Mouse (Mus musculus): ENCODE data around the gene Npcd. TPM values are rescaled to one million over a fixed set of nuclear protein-coding genes. Genes with fewer than 3 reads are reported as not detected.

The Npcd gene
- polyA plus RNA-seq, 1 experiment, result 1.2 TPM

GRCm38 (mm10) chr15:79752742-79753419 is 81.2 kb downstream of the Npcd start:
- Histone ChIP-seq H3K9ac (ENCODE audit: low read depth, poor library complexity, severe bottlenecking) (no peak overlapping the region), H3K27me3 (ENCODE audit: control insufficient read depth, insufficient read depth, low read length, poor library complexity, severe bottlenecking) (no peaks in the 10 kb centered on the region), H3K27ac (ENCODE audit: insufficient read depth, low read length) (no peak overlapping the region), H3K36me3 (ENCODE audit: control insufficient read depth, insufficient read depth, low read length, poor library complexity, severe bottlenecking) (no peaks in the 10 kb centered on the region), H3K9me3 (replicated peaks; ENCODE audit: control insufficient read depth, insufficient read depth, low read length, poor library complexity, severe bottlenecking) (no peaks in the 10 kb centered on the region), H3K4me1 (ENCODE audit: control insufficient read depth, insufficient read depth, low read length) (no peaks in the 10 kb centered on the region), H3K4me3 (ENCODE audit: low read depth, low read length) (no peak overlapping the region)
- TF ChIP-seq CTCF (IDR thresholded peaks at IDR 0.05; ENCODE audit: low read depth, low read length) (peak; percentile 95), EP300 (IDR thresholded peaks at IDR 0.05; ENCODE audit: insufficient read depth, low read depth, low read length) (no peak)

DNA sequence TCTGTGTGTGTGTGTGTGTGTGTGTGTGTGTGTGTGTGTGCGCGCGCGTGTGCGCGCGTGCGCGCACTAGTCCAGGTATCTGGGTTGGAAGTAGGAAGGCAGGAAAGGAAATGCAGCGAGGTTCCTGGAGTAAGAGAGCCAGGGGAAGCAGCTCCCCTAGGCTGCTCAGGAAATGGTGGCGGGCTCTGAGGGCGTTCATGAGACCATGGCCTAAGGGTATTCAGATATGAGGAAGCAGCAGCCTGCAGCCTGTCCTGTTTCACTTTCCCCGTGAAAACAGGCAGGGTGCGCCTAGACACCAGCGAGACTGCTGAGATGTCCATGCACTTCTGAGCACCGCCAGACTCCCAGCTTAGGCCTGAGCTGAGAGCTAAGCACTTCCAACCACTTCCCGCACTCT is 82.3 kb downstream of the Npcd start:
- Histone ChIP-seq H3K9ac (ENCODE audit: low read depth, poor library complexity, severe bottlenecking) (peak overlapping the region; percentile 47), H3K27me3 (ENCODE audit: control insufficient read depth, insufficient read depth, low read length, poor library complexity, severe bottlenecking) (no peaks in the 10 kb centered on the region), H3K4me3 (ENCODE audit: low read depth, low read length) (peak overlapping the region; percentile 40), H3K4me1 (ENCODE audit: control insufficient read depth, insufficient read depth, low read length) (no peaks in the 10 kb centered on the region), H3K9me3 (replicated peaks; ENCODE audit: control insufficient read depth, insufficient read depth, low read length, poor library complexity, severe bottlenecking) (no peaks in the 10 kb centered on the region), H3K36me3 (ENCODE audit: control insufficient read depth, insufficient read depth, low read length, poor library complexity, severe bottlenecking) (no peaks in the 10 kb centered on the region), H3K27ac (ENCODE audit: insufficient read depth, low read length) (no peak overlapping the region; the same call in 1 of the 2 replicates)
- TF ChIP-seq CTCF (IDR thresholded peaks at IDR 0.05; ENCODE audit: low read depth, low read length) (no peak), EP300 (IDR thresholded peaks at IDR 0.05; ENCODE audit: insufficient read depth, low read depth, low read length) (no peak), POLR2A (IDR thresholded peaks at IDR 0.05; ENCODE audit: insufficient read depth, low read length) (no peak)

DNA sequence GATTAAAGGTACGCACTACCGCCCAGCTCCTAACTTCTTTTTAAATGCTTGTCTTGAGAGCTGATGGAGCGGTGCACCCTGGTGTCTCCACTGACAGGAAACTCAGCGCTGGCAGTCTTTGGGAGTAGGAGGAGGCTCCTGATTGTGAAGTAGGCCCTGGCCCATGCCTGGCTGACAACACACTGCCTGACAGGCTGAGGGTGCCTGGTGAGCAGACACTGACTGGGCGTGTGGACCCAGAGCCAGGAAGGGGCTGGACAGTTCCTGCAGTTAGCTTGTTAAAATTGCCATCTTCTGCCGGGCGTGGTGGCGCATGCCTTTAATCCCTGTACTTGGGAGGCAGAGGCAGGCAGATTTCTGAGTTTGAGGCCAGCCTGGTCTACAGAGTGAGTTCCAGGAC is 83.8 kb downstream of the Npcd start:
- H3K27ac ChIP-seq (ENCODE audit: insufficient read depth, low read length), result no peak overlapping the region
- H3K27me3 ChIP-seq (ENCODE audit: control insufficient read depth, insufficient read depth, low read length, poor library complexity, severe bottlenecking), result no peaks in the 10 kb centered on the region
- no peak for TF ChIP-seq POLR2A (IDR thresholded peaks at IDR 0.05; ENCODE audit: insufficient read depth, low read length)
- TF ChIP-seq EP300 (IDR thresholded peaks at IDR 0.05; ENCODE audit: insufficient read depth, low read depth, low read length), result no peak
- no peak for TF ChIP-seq CTCF (IDR thresholded peaks at IDR 0.05; ENCODE audit: low read depth, low read length)
- no peaks in the 10 kb centered on the region for H3K9me3 ChIP-seq (replicated peaks; ENCODE audit: control insufficient read depth, insufficient read depth, low read length, poor library complexity, severe bottlenecking)
- H3K9ac ChIP-seq (ENCODE audit: low read depth, poor library complexity, severe bottlenecking), result no peak overlapping the region
- no peaks in the 10 kb centered on the region for H3K4me1 ChIP-seq (ENCODE audit: control insufficient read depth, insufficient read depth, low read length)
- H3K36me3 ChIP-seq (ENCODE audit: control insufficient read depth, insufficient read depth, low read length, poor library complexity, severe bottlenecking), result no peaks in the 10 kb centered on the region
- no peak overlapping the region for H3K4me3 ChIP-seq (ENCODE audit: low read depth, low read length)

- no peaks in the 10 kb centered on the region for H3K36me3 ChIP-seq (ENCODE audit: control insufficient read depth, insufficient read depth, low read length, poor library complexity, severe bottlenecking)
- no peaks in the 10 kb centered on the region for H3K9me3 ChIP-seq (replicated peaks; ENCODE audit: control insufficient read depth, insufficient read depth, low read length, poor library complexity, severe bottlenecking)
- H3K27me3 ChIP-seq (ENCODE audit: control insufficient read depth, insufficient read depth, low read length, poor library complexity, severe bottlenecking), result no peaks in the 10 kb centered on the region
- H3K4me3 ChIP-seq (ENCODE audit: low read depth, low read length), result no peak overlapping the region
- no peak overlapping the region for H3K27ac ChIP-seq (ENCODE audit: insufficient read depth, low read length)
- no peaks in the 10 kb centered on the region for H3K4me1 ChIP-seq (ENCODE audit: control insufficient read depth, insufficient read depth, low read length)
- no peak for TF ChIP-seq EP300 (IDR thresholded peaks at IDR 0.05; ENCODE audit: insufficient read depth, low read depth, low read length)
- no peak for TF ChIP-seq CTCF (IDR thresholded peaks at IDR 0.05; ENCODE audit: low read depth, low read length)
- TF ChIP-seq POLR2A (IDR thresholded peaks at IDR 0.05; ENCODE audit: insufficient read depth, low read length), result no peak
- no peak overlapping the region for H3K9ac ChIP-seq (ENCODE audit: low read depth, poor library complexity, severe bottlenecking)
These were observed 84.9 kb downstream of the Npcd start for GRCm38 (mm10) chr15:79749162-79749561.

- no peaks in the 10 kb centered on the region for H3K27me3 ChIP-seq (ENCODE audit: control insufficient read depth, insufficient read depth, low read length, poor library complexity, severe bottlenecking)
- no peaks in the 10 kb centered on the region for H3K4me1 ChIP-seq (ENCODE audit: control insufficient read depth, insufficient read depth, low read length)
- no peaks in the 10 kb centered on the region for H3K36me3 ChIP-seq (ENCODE audit: control insufficient read depth, insufficient read depth, low read length, poor library complexity, severe bottlenecking)
- H3K9me3 ChIP-seq (replicated peaks; ENCODE audit: control insufficient read depth, insufficient read depth, low read length, poor library complexity, severe bottlenecking), result no peaks in the 10 kb centered on the region
- peak overlapping the region; percentile 48 for H3K4me3 ChIP-seq (ENCODE audit: low read depth, low read length)
- H3K9ac ChIP-seq (ENCODE audit: low read depth, poor library complexity, severe bottlenecking), result 0 out of 2 replicates have a peak overlapping the region, but pooled peaks have one; percentile 10
- H3K27ac ChIP-seq (ENCODE audit: insufficient read depth, low read length), result no peak overlapping the region
- TF ChIP-seq EP300 (IDR thresholded peaks at IDR 0.05; ENCODE audit: insufficient read depth, low read depth, low read length), result 0 out of 2 replicates have a peak, but pooled peaks have one; percentile 12
- TF ChIP-seq CTCF (IDR thresholded peaks at IDR 0.05; ENCODE audit: low read depth, low read length), result peak; percentile 71
- no peak for TF ChIP-seq POLR2A (IDR thresholded peaks at IDR 0.05; ENCODE audit: insufficient read depth, low read length)
These were observed 86.0 kb downstream of the Npcd start for GRCm38 (mm10) chr15:79747998-79748397.

- Histone ChIP-seq H3K9me3 (replicated peaks; ENCODE audit: control insufficient read depth, insufficient read depth, low read length, poor library complexity, severe bottlenecking) (no peaks in the 10 kb centered on the region), H3K36me3 (ENCODE audit: control insufficient read depth, insufficient read depth, low read length, poor library complexity, severe bottlenecking) (no peaks in the 10 kb centered on the region), H3K4me3 (ENCODE audit: low read depth, low read length) (no peak overlapping the region), H3K4me1 (ENCODE audit: control insufficient read depth, insufficient read depth, low read length) (no peaks in the 10 kb centered on the region), H3K9ac (ENCODE audit: low read depth, poor library complexity, severe bottlenecking) (no peak overlapping the region), H3K27ac (ENCODE audit: insufficient read depth, low read length) (no peak overlapping the region), H3K27me3 (ENCODE audit: control insufficient read depth, insufficient read depth, low read length, poor library complexity, severe bottlenecking) (no peaks in the 10 kb centered on the region)
- TF ChIP-seq EP300 (IDR thresholded peaks at IDR 0.05; ENCODE audit: insufficient read depth, low read depth, low read length), result no peak
- no peak for TF ChIP-seq CTCF (IDR thresholded peaks at IDR 0.05; ENCODE audit: low read depth, low read length)
- TF ChIP-seq POLR2A (IDR thresholded peaks at IDR 0.05; ENCODE audit: insufficient read depth, low read length), result no peak
These were observed 88.2 kb downstream of the Npcd start for GRCm38 (mm10) chr15:79745883-79746282.
